Mouse (Mus musculus) heart, embryonic 14.5 days (tissue): ENCODE results near the gene Ccdc88c. TPM values are rescaled to one million over a fixed set of nuclear protein-coding genes. Genes with fewer than 3 reads are reported as not detected.

ENCODE experiments used
- ATAC-seq: fragments of 200-750 bp; cut with Nextera tagmentation; 2 replicates; pipeline ENCODE4 v1.8.0; 2017; ENCODE audit warnings: low read depth, moderate TSS enrichment; ENCODE audit not compliant: insufficient number of reproducible peaks, insufficient read depth, low FRiP score
- H3K27ac ChIP-seq, 2 experiments: fragments of 200-500 bp in 1 of 2; fragments of 300-500 bp in 1 of 2; sonication (generic) in 1 of 2; replicated peaks in 1 of 2; 2 replicates each; pipeline ENCODE4 v1.5.1; 2012 to 2014; ENCODE audit warnings: low read depth in 2 of 2, low read length in 2 of 2, control low read depth in 1 of 2, mild to moderate bottlenecking in 1 of 2, mixed read lengths in 1 of 2; ENCODE audit not compliant: control insufficient read depth in 1 of 2, insufficient read depth in 1 of 2
- H3K27me3 ChIP-seq: fragments of 300-500 bp; sonication (generic); 2 replicates; pipeline ENCODE4 v1.6.1; 2014; ENCODE audit warnings: mild to moderate bottlenecking, low read length, control low read depth; ENCODE audit not compliant: control insufficient read depth, insufficient read depth
- H3K36me3 ChIP-seq: fragments of 300-500 bp; sonication (generic); 2 replicates; pipeline ENCODE4 v1.6.1; 2014; ENCODE audit warnings: mild to moderate bottlenecking, control low read depth, low read length, mixed read lengths; ENCODE audit not compliant: control insufficient read depth, insufficient read depth
- H3K4me1 ChIP-seq, 2 experiments: fragments of 200-500 bp in 1 of 2; fragments of 300-500 bp in 1 of 2; sonication (generic) in 1 of 2; 2 replicates each; pipeline ENCODE4 v1.6.1; 2012 to 2014; ENCODE audit warnings: low read length in 2 of 2, control low read depth in 1 of 2, mixed read lengths in 1 of 2; ENCODE audit not compliant: control insufficient read depth in 2 of 2, insufficient read depth in 2 of 2
- H3K4me2 ChIP-seq: fragments of 300-500 bp; sonication (generic); 2 replicates; pipeline ENCODE4 v1.6.1; 2014; ENCODE audit warnings: mild to moderate bottlenecking, low read length
- H3K4me3 ChIP-seq, 2 experiments: fragments of 200-500 bp in 1 of 2; fragments of 300-500 bp in 1 of 2; sonication (generic) in 1 of 2; 2 replicates each; pipeline ENCODE4 v1.5.1; 2012 to 2014; ENCODE audit warnings: low read length in 2 of 2, mild to moderate bottlenecking in 2 of 2, control low read depth in 1 of 2, low read depth in 1 of 2, moderate library complexity in 1 of 2; ENCODE audit not compliant: control insufficient read depth in 1 of 2, insufficient read depth in 1 of 2
- H3K9ac ChIP-seq: fragments of 300-500 bp; sonication (generic); 2 replicates; pipeline ENCODE4 v1.6.1; 2014; ENCODE audit warnings: mild to moderate bottlenecking, low read length
- H3K9me3 ChIP-seq: fragments of 300-500 bp; sonication (generic); 2 replicates; pipeline ENCODE4 v1.6.1; 2016; ENCODE audit warnings: low read length, control low read depth; ENCODE audit not compliant: control insufficient read depth
- WGBS: fragments of 180-500 bp; shearing (Covaris S2); extraction: QIAGEN DNeasy Blood & Tissue Kit; methylation state at CpG from one replicate; pipeline ENCODE4 v1.1.7; 2014; 5-methylcytosine and 5-hydroxymethylcytosine counted together
- polyA plus RNA-seq: library from polyadenylated mRNA; unstranded; fragments of >200 nt; fragmentation: Nextera tagmentation; extraction: Ambion mirVana; gene quantifications from 2 replicates; pipeline ENCODE4 v1.2.1, GENCODE M21; 2014

The Ccdc88c gene
- polyA plus RNA-seq, 1 experiment from 2014 or later: 2.7 TPM

- Histone ChIP-seq H3K9ac (no peak overlapping the region), H3K4me2 (no peak overlapping the region), H3K36me3 (0 out of 2 replicates have a peak, but pooled peaks cover 3% of the 10 kb centered on the region), H3K27me3 (no peaks in the 10 kb centered on the region), H3K4me3 (no peak overlapping the region), H3K27ac (no peak overlapping the region), H3K9me3 (no peaks in the 10 kb centered on the region), H3K4me1 (no peaks in the 10 kb centered on the region)
- 80% methylated on average over 15 of the region's 15 CpGs for WGBS
- no peak for ATAC-seq
These were observed 104.1 kb downstream of the Ccdc88c start for GRCm38 (mm10) chr12:100924646-100925339.

- Histone ChIP-seq H3K27ac (no peak overlapping the region), H3K4me2 (no peak overlapping the region), H3K36me3 (0 out of 2 replicates have a peak, but pooled peaks cover 5% of the 10 kb centered on the region), H3K4me1 (peaks cover 0 to 6% of the 10 kb centered on the region in 2 experiments; a peak in 2 of 4 replicates), H3K27me3 (peaks cover 28% of the 10 kb centered on the region), H3K9me3 (no peaks in the 10 kb centered on the region), H3K9ac (no peak overlapping the region), H3K4me3 (no peak overlapping the region)
- ATAC-seq: no peak
- 86% methylated on average over 12 of the region's 12 CpGs for WGBS
These were observed 118.1 kb downstream of the Ccdc88c start for GRCm38 (mm10) chr12:100910731-100911130.

GRCm38 (mm10) chr12:100909765-100910164 lies 119.1 kb downstream of the Ccdc88c start:
- Histone ChIP-seq H3K9me3 (no peaks in the 10 kb centered on the region), H3K36me3 (0 out of 2 replicates have a peak, but pooled peaks cover 5% of the 10 kb centered on the region), H3K4me2 (no peak overlapping the region), H3K4me3 (no peak overlapping the region), H3K4me1 (peaks cover 0 to 6% of the 10 kb centered on the region in 2 experiments; a peak in 2 of 4 replicates), H3K27ac (no peak overlapping the region), H3K9ac (no peak overlapping the region), H3K27me3 (peaks cover 28% of the 10 kb centered on the region)
- WGBS: 73% methylated on average over 6 of the region's 6 CpGs
- no peak for ATAC-seq

GRCm38 (mm10) chr12:100908298-100909034 lies 120.4 kb downstream of the Ccdc88c start:
- H3K27me3 ChIP-seq: peaks cover 28% of the 10 kb centered on the region
- H3K27ac ChIP-seq: peak overlapping the region in 1 of 2 experiments; percentile 41; a peak in 1 of 4 replicates
- H3K4me3 ChIP-seq: peak overlapping the region; percentile 54 to 58
- no peaks in the 10 kb centered on the region for H3K9me3 ChIP-seq
- H3K9ac ChIP-seq: peak overlapping the region; percentile 78
- H3K4me1 ChIP-seq: peaks cover 0 to 6% of the 10 kb centered on the region in 2 experiments; a peak in 2 of 4 replicates
- WGBS: 29% methylated on average over 9 of the region's 10 CpGs
- peak; percentile 10; the same call in 1 of the 2 replicates for ATAC-seq
- peak overlapping the region; percentile 84 for H3K4me2 ChIP-seq
- H3K36me3 ChIP-seq: 0 out of 2 replicates have a peak, but pooled peaks cover 4% of the 10 kb centered on the region

GRCm38 (mm10) chr12:100907598-100908297 lies 121.1 kb downstream of the Ccdc88c start, which contains the start of gene Gpr68:
Gene Gpr68, minus strand, starts transcription at chr12:100908198.
- peak within 1 kb of the TSS; percentile 54 to 58 for H3K4me3 ChIP-seq
- no peaks in the 10 kb centered on the region for H3K9me3 ChIP-seq
- WGBS: 3% methylated on average over 39 of the region's 39 CpGs

GRCm38 (mm10) chr12:100906861-100907260 lies 122.0 kb downstream of the Ccdc88c start:
- H3K4me3 ChIP-seq: no peak overlapping the region
- WGBS: 76% methylated on average over 5 of the region's 5 CpGs
- H3K9me3 ChIP-seq: no peaks in the 10 kb centered on the region
- ATAC-seq: no peak
- H3K36me3 ChIP-seq: no peaks in the 10 kb centered on the region
- peaks cover 28% of the 10 kb centered on the region for H3K27me3 ChIP-seq
- peak overlapping the region; percentile 84 for H3K4me2 ChIP-seq
- H3K4me1 ChIP-seq: peaks cover 0 to 6% of the 10 kb centered on the region in 2 experiments; a peak in 2 of 4 replicates
- no peak overlapping the region for H3K27ac ChIP-seq
- peak overlapping the region; percentile 78; the same call in 1 of the 2 replicates for H3K9ac ChIP-seq

More at GRCm38 (mm10) chr12:100907598-100908297, 121.1 kb downstream of the Ccdc88c start, which contains the start of gene Gpr68:
- Histone ChIP-seq H3K27ac (peak within 1 kb of the TSS in 1 of 2 experiments; percentile 41; a peak in 1 of 4 replicates), H3K4me1 (peaks cover 0 to 6% of the 10 kb centered on the region in 2 experiments; a peak in 2 of 4 replicates), H3K9ac (peak within 1 kb of the TSS; percentile 78), H3K4me2 (peak within 1 kb of the TSS; percentile 84), H3K27me3 (peaks cover 28% of the 10 kb centered on the region), H3K36me3 (no peaks in the 10 kb centered on the region)
- ATAC-seq: peak; percentile 71

- Histone ChIP-seq H3K9ac (no peak overlapping the region), H3K27me3 (peaks cover 44% of the 10 kb centered on the region), H3K4me3 (no peak overlapping the region), H3K36me3 (no peaks in the 10 kb centered on the region), H3K4me1 (peaks cover 0 to 17% of the 10 kb centered on the region in 2 experiments; a peak in 3 of 4 replicates), H3K9me3 (no peaks in the 10 kb centered on the region), H3K27ac (no peak overlapping the region), H3K4me2 (no peak overlapping the region)
- ATAC-seq: no peak
- 85% methylated on average over 9 of the region's 9 CpGs for WGBS
These were observed 125.1 kb downstream of the Ccdc88c start for GRCm38 (mm10) chr12:100903761-100904160.
